Mouse (Mus musculus) heart, postnatal 10 days (tissue): ENCODE measurements around the gene Macrod1. TPM values are rescaled to one million over a fixed set of nuclear protein-coding genes. Genes with fewer than 3 reads are reported as not detected.

Experiments used
- DNase-seq, 2 experiments: peaks; one replicate each; pipeline ENCODE4 v3.0.0; 2021
- intact Hi-C: fragments of 180-260 bp; cut with DNase I; formaldehyde crosslinking; loops from one replicate; pipeline ENCODE4 v1.15.1; 2025
- total RNA-seq, 2 experiments: library from RNA; stranded (reverse); gene quantifications; 2 replicates each; pipeline ENCODE4 v1.2.3; 2021

The Macrod1 gene
- total RNA-seq, 2 experiments from 2014 or later, result 168 to 172 TPM

GRCm38 (mm10) chr19:7134631-7135091, 78.1 kb downstream of the Macrod1 start:
- DNase-seq, result peak; percentile 58 to 61
- intact Hi-C loops, result no loop called here

- intact Hi-C loops, result no loop called here
- DNase-seq, result no peak
Observed at GRCm38 (mm10) chr19:7135525-7135924, 78.9 kb downstream of the Macrod1 start.

- intact Hi-C loops, result no loop called here
- peak in 1 of 2 experiments; percentile 59 for DNase-seq
Observed at GRCm38 (mm10) chr19:7136016-7136415, 79.4 kb downstream of the Macrod1 start.

- no peak for DNase-seq
- intact Hi-C loops, result no loop called here
Observed at GRCm38 (mm10) chr19:7136714-7137498, 80.3 kb downstream of the Macrod1 start.

- intact Hi-C loops, result no loop called here
- DNase-seq, result no peak
Observed at GRCm38 (mm10) chr19:7138327-7138726, 81.7 kb downstream of the Macrod1 start.

- no peak for DNase-seq
- intact Hi-C loops, result no loop called here
Observed at GRCm38 (mm10) chr19:7139321-7139720, 82.7 kb downstream of the Macrod1 start.

GRCm38 (mm10) chr19:7140373-7140772, 83.8 kb downstream of the Macrod1 start:
- no peak for DNase-seq
- intact Hi-C loops, result no loop called here

- DNase-seq, result no peak
- intact Hi-C loops, result no loop called here
Observed at GRCm38 (mm10) chr19:7140856-7141421, 84.3 kb downstream of the Macrod1 start.

GRCm38 (mm10) chr19:7142207-7142915, 85.8 kb downstream of the Macrod1 start:
- intact Hi-C loops, result no loop called here

GRCm38 (mm10) chr19:7143854-7144253, 87.2 kb downstream of the Macrod1 start:
- intact Hi-C loops, result no loop called here
- peak; percentile 81 to 83 for DNase-seq

More at GRCm38 (mm10) chr19:7142207-7142915, 85.8 kb downstream of the Macrod1 start:
- DNase-seq, result no peak

GRCm38 (mm10) chr19:7144458-7144857, 87.8 kb downstream of the Macrod1 start:
- intact Hi-C loops, result no loop called here
- DNase-seq, result no peak

- intact Hi-C loops, result no loop called here
- peak; percentile 49 to 61 for DNase-seq
Observed at GRCm38 (mm10) chr19:7146376-7146775, 89.8 kb downstream of the Macrod1 start.

- intact Hi-C loops, result no loop called here
Observed at GRCm38 (mm10) chr19:7148096-7148495, 91.5 kb downstream of the Macrod1 start.

GRCm38 (mm10) chr19:7148541-7149085, 92.0 kb downstream of the Macrod1 start:
- no peak for DNase-seq
- intact Hi-C loops, result no loop called here

More at GRCm38 (mm10) chr19:7148096-7148495, 91.5 kb downstream of the Macrod1 start:
- no peak for DNase-seq

GRCm38 (mm10) chr19:7149158-7149685, 92.6 kb downstream of the Macrod1 start:
- peak in 1 of 2 experiments; percentile 40 for DNase-seq

GRCm38 (mm10) chr19:7151300-7151926, 94.8 kb downstream of the Macrod1 start:
- intact Hi-C loops, result no loop called here
- DNase-seq, result no peak

More at GRCm38 (mm10) chr19:7149158-7149685, 92.6 kb downstream of the Macrod1 start:
- intact Hi-C loops, result no loop called here

GRCm38 (mm10) chr19:7151927-7152653, 95.5 kb downstream of the Macrod1 start:
- DNase-seq, result no peak
- intact Hi-C loops, result no loop called here

- intact Hi-C loops, result no loop called here
- no peak for DNase-seq
Observed at GRCm38 (mm10) chr19:7153232-7153631, 96.6 kb downstream of the Macrod1 start.

GRCm38 (mm10) chr19:7155196-7155595, 98.6 kb downstream of the Macrod1 start:
- intact Hi-C loops, result no loop called here
- DNase-seq, result no peak

- no peak for DNase-seq
- intact Hi-C loops, result no loop called here
Observed at GRCm38 (mm10) chr19:7157734-7158133, 101.1 kb downstream of the Macrod1 start.
